Mouse (Mus musculus): ENCODE measurements around the gene Nup188. TPM values are rescaled to one million over a fixed set of nuclear protein-coding genes. Genes with fewer than 3 reads are reported as not detected.

The Nup188 gene
- 29.1 and 29.4 TPM in 2 replicates for polyA plus RNA-seq (2015; fragmentation: Nextera tagmentation; extraction: Ambion mirVana)

GRCm38 (mm10) chr2:30286192-30287026 is at the start of gene Nup188, which contains the start of gene Dolk:
Gene Nup188, plus strand, starts transcription at chr2:30286397.
Gene Dolk, minus strand, starts transcription at chr2:30286334.
- WGBS: under 1% methylated on average over 68 of the region's 68 CpGs

GRCm38 (mm10) chr2:30236426-30237198 is 49.6 kb upstream of the Nup188 start:
- Histone ChIP-seq H3K27ac (peak overlapping the region; percentile 71), H3K9me3 (no peaks in the 10 kb centered on the region), H3K9ac (peak overlapping the region; percentile 61), H3K4me2 (replicated peaks) (peak overlapping the region; percentile 73), H3K4me3 (replicated peaks) (peak overlapping the region; percentile 91), H3K27me3 (replicated peaks) (no peaks in the 10 kb centered on the region), H3K4me1 (replicated peaks) (peaks cover 23% of the 10 kb centered on the region), H3K36me3 (peaks cover 8% of the 10 kb centered on the region; the same call in 1 of the 2 replicates)
- no peak for ATAC-seq
- WGBS: 2% methylated on average over 18 of the region's 18 CpGs

More at GRCm38 (mm10) chr2:30286192-30287026, at the start of gene Nup188, which contains the start of gene Dolk:
- peak within 1 kb of the TSS; percentile 93 for H3K4me3 ChIP-seq (replicated peaks)
- H3K9me3 ChIP-seq: no peaks in the 10 kb centered on the region
- peak within 1 kb of the TSS; percentile 95 for H3K9ac ChIP-seq
- peak within 1 kb of the TSS; percentile 81 for H3K27ac ChIP-seq
- H3K4me1 ChIP-seq (replicated peaks): peaks cover 18% of the 10 kb centered on the region
- H3K27me3 ChIP-seq (replicated peaks): no peaks in the 10 kb centered on the region
- 0 out of 2 replicates have a peak, but pooled peaks cover 5% of the 10 kb centered on the region for H3K36me3 ChIP-seq
- peak within 1 kb of the TSS; percentile 94 for H3K4me2 ChIP-seq (replicated peaks)
- ATAC-seq: peak; percentile 97

- Histone ChIP-seq H3K36me3 (peaks cover 12% of the 10 kb centered on the region), H3K27me3 (replicated peaks) (no peaks in the 10 kb centered on the region), H3K4me1 (replicated peaks) (peaks cover 25% of the 10 kb centered on the region), H3K4me2 (replicated peaks) (peak within 1 kb of the TSS; percentile 79), H3K27ac (peak within 1 kb of the TSS; percentile 94), H3K4me3 (replicated peaks) (peak within 1 kb of the TSS; percentile 91), H3K9me3 (no peaks in the 10 kb centered on the region), H3K9ac (peak within 1 kb of the TSS; percentile 89)
- WGBS: under 1% methylated on average over 52 of the region's 67 CpGs
- peak; percentile 98 for ATAC-seq
Measured at GRCm38 (mm10) chr2:30237199-30237880, 48.9 kb upstream of the Nup188 start, which contains the start of gene Lrrc8a. Gene Lrrc8a, plus strand, starts transcription at chr2:30237715.

- peak overlapping the region; percentile 79 for H3K4me2 ChIP-seq (replicated peaks)
- H3K36me3 ChIP-seq: peaks cover 12% of the 10 kb centered on the region
- H3K4me3 ChIP-seq (replicated peaks): peak overlapping the region; percentile 91
- WGBS: 3% methylated on average over 8 of the region's 42 CpGs
- H3K27me3 ChIP-seq (replicated peaks): no peaks in the 10 kb centered on the region
- peak; percentile 93 for ATAC-seq
- H3K9ac ChIP-seq: peak overlapping the region; percentile 89
- H3K27ac ChIP-seq: peak overlapping the region; percentile 94
- H3K4me1 ChIP-seq (replicated peaks): peaks cover 27% of the 10 kb centered on the region
- H3K9me3 ChIP-seq: no peaks in the 10 kb centered on the region
Measured at GRCm38 (mm10) chr2:30237881-30238280, 48.3 kb upstream of the Nup188 start.

GRCm38 (mm10) chr2:30238906-30239465 is 47.2 kb upstream of the Nup188 start:
- peak overlapping the region; percentile 89 for H3K9ac ChIP-seq
- 70% methylated on average over 3 of the region's 3 CpGs for WGBS
- H3K36me3 ChIP-seq: peaks cover 12% of the 10 kb centered on the region
- no peaks in the 10 kb centered on the region for H3K27me3 ChIP-seq (replicated peaks)
- peak overlapping the region; percentile 48 for H3K27ac ChIP-seq
- H3K4me2 ChIP-seq (replicated peaks): peak overlapping the region; percentile 79
- ATAC-seq: no peak
- peaks cover 27% of the 10 kb centered on the region for H3K4me1 ChIP-seq (replicated peaks)
- no peaks in the 10 kb centered on the region for H3K9me3 ChIP-seq
- H3K4me3 ChIP-seq (replicated peaks): peak overlapping the region; percentile 91

- H3K4me3 ChIP-seq (replicated peaks): no peak overlapping the region
- no peak for ATAC-seq
- no peaks in the 10 kb centered on the region for H3K9me3 ChIP-seq
- peak overlapping the region; percentile 79 for H3K4me2 ChIP-seq (replicated peaks)
- H3K9ac ChIP-seq: no peak overlapping the region
- H3K27me3 ChIP-seq (replicated peaks): no peaks in the 10 kb centered on the region
- peaks cover 27% of the 10 kb centered on the region for H3K4me1 ChIP-seq (replicated peaks)
- H3K27ac ChIP-seq: peak overlapping the region; percentile 48
- WGBS: 67% methylated on average over 4 of the region's 4 CpGs
- H3K36me3 ChIP-seq: peaks cover 12% of the 10 kb centered on the region
Measured at GRCm38 (mm10) chr2:30239777-30240176, 46.4 kb upstream of the Nup188 start.

GRCm38 (mm10) chr2:30240267-30240666 is 45.9 kb upstream of the Nup188 start, which contains the start of gene Gm28035:
Gene Gm28035, plus strand, starts transcription at chr2:30240567.
- H3K27me3 ChIP-seq (replicated peaks): no peaks in the 10 kb centered on the region
- peak within 1 kb of the TSS; percentile 48 for H3K27ac ChIP-seq
- WGBS: 73% methylated on average over 2 of the region's 2 CpGs
- peaks cover 12% of the 10 kb centered on the region for H3K36me3 ChIP-seq
- no peaks in the 10 kb centered on the region for H3K9me3 ChIP-seq
- peak within 1 kb of the TSS; percentile 79 for H3K4me2 ChIP-seq (replicated peaks)
- peaks cover 31% of the 10 kb centered on the region for H3K4me1 ChIP-seq (replicated peaks)
- no peak for ATAC-seq
- H3K4me3 ChIP-seq (replicated peaks): no peak within 1 kb of the TSS
- 0 out of 2 replicates have a peak within 1 kb of the TSS, but pooled peaks have one; percentile 89 for H3K9ac ChIP-seq

- ATAC-seq: no peak
Measured at GRCm38 (mm10) chr2:30242509-30242908, 43.7 kb upstream of the Nup188 start.

GRCm38 (mm10) chr2:30243391-30243790 is 42.8 kb upstream of the Nup188 start:
- 85% methylated on average over 4 of the region's 4 CpGs for WGBS
- no peak for ATAC-seq
- Histone ChIP-seq H3K4me1 (replicated peaks) (peaks cover 23% of the 10 kb centered on the region), H3K9me3 (no peaks in the 10 kb centered on the region), H3K9ac (no peak overlapping the region), H3K27me3 (replicated peaks) (no peaks in the 10 kb centered on the region), H3K36me3 (peaks cover 16% of the 10 kb centered on the region), H3K4me3 (replicated peaks) (no peak overlapping the region), H3K4me2 (replicated peaks) (no peak overlapping the region), H3K27ac (no peak overlapping the region)

More at GRCm38 (mm10) chr2:30242509-30242908, 43.7 kb upstream of the Nup188 start:
- H3K4me1 ChIP-seq (replicated peaks): peaks cover 26% of the 10 kb centered on the region
- no peak overlapping the region for H3K4me2 ChIP-seq (replicated peaks)
- H3K36me3 ChIP-seq: peaks cover 12% of the 10 kb centered on the region
- no peak overlapping the region for H3K9ac ChIP-seq
- peak overlapping the region; percentile 6; the same call in 1 of the 2 replicates for H3K27ac ChIP-seq
- 49% methylated on average over 4 of the region's 4 CpGs for WGBS
- no peaks in the 10 kb centered on the region for H3K27me3 ChIP-seq (replicated peaks)
- H3K9me3 ChIP-seq: no peaks in the 10 kb centered on the region
- H3K4me3 ChIP-seq (replicated peaks): no peak overlapping the region

GRCm38 (mm10) chr2:30244595-30245178 is 41.5 kb upstream of the Nup188 start:
- no peak overlapping the region for H3K9ac ChIP-seq
- H3K36me3 ChIP-seq: peaks cover 22% of the 10 kb centered on the region
- H3K4me2 ChIP-seq (replicated peaks): 0 out of 2 replicates have a peak overlapping the region, but pooled peaks have one; percentile 9
- no peaks in the 10 kb centered on the region for H3K9me3 ChIP-seq
- no peaks in the 10 kb centered on the region for H3K27me3 ChIP-seq (replicated peaks)
- 44% methylated on average over 7 of the region's 7 CpGs for WGBS
- peak; percentile 28; the same call in 1 of the 2 replicates for ATAC-seq
- H3K4me1 ChIP-seq (replicated peaks): peaks cover 10% of the 10 kb centered on the region; the same call in 1 of the 2 replicates
- no peak overlapping the region for H3K27ac ChIP-seq
- H3K4me3 ChIP-seq (replicated peaks): no peak overlapping the region

GRCm38 (mm10) chr2:30247036-30247435 is 39.2 kb upstream of the Nup188 start:
- Histone ChIP-seq H3K4me1 (replicated peaks) (peaks cover 16% of the 10 kb centered on the region), H3K9me3 (no peaks in the 10 kb centered on the region), H3K27ac (no peak overlapping the region), H3K27me3 (replicated peaks) (no peaks in the 10 kb centered on the region), H3K4me3 (replicated peaks) (no peak overlapping the region), H3K4me2 (replicated peaks) (no peak overlapping the region), H3K36me3 (peaks cover 12% of the 10 kb centered on the region; the same call in 1 of the 2 replicates), H3K9ac (no peak overlapping the region)
- ATAC-seq: no peak
- 89% methylated on average over 5 of the region's 5 CpGs for WGBS
